Mouse (Mus musculus) lung, postnatal 0 days (tissue): ENCODE measurements around the gene Hgf. TPM values are rescaled to one million over a fixed set of nuclear protein-coding genes. Genes with fewer than 3 reads are reported as not detected.

Source experiments
- ATAC-seq: fragments of 200-750 bp; cut with Nextera tagmentation; 2 replicates; pipeline ENCODE4 v1.8.0; 2017; ENCODE audit warnings: moderate library complexity
- DNase-seq: peaks from one replicate; pipeline ENCODE4 v3.0.0-alpha.2; 2016; ENCODE audit warnings: low spot score
- H3K27ac ChIP-seq: fragments of 300-500 bp; sonication (generic); 2 replicates; pipeline ENCODE4 v1.5.1; 2014; ENCODE audit warnings: antibody characterized with exemption, mild to moderate bottlenecking, low read length, mixed read lengths
- H3K27me3 ChIP-seq: fragments of 300-500 bp; sonication (generic); replicated peaks from 2 replicates; pipeline ENCODE4 v1.6.1; 2014; ENCODE audit warnings: low read length, mixed read lengths; ENCODE audit not compliant: insufficient read depth
- H3K36me3 ChIP-seq: fragments of 300-500 bp; sonication (generic); 2 replicates; pipeline ENCODE4 v1.6.1; 2014; ENCODE audit warnings: low read length, mixed read lengths; ENCODE audit not compliant: insufficient read depth
- H3K4me1 ChIP-seq: fragments of 300-500 bp; sonication (generic); 2 replicates; pipeline ENCODE4 v1.6.1; 2014; ENCODE audit warnings: antibody characterized with exemption, low read depth, low read length, mixed read lengths; ENCODE audit not compliant: insufficient read depth
- H3K4me2 ChIP-seq: fragments of 300-500 bp; sonication (generic); replicated peaks from 2 replicates; pipeline ENCODE4 v1.6.1; 2014; ENCODE audit warnings: low read depth, mild to moderate bottlenecking, low read length, moderate library complexity, mixed read lengths
- H3K4me3 ChIP-seq: fragments of 300-500 bp; sonication (generic); 2 replicates; pipeline ENCODE4 v1.5.1; 2014; ENCODE audit warnings: low read depth, low read length
- H3K9ac ChIP-seq: fragments of 300-500 bp; sonication (generic); replicated peaks from 2 replicates; pipeline ENCODE4 v1.6.1; 2014; ENCODE audit warnings: low read depth, mild to moderate bottlenecking
- H3K9me3 ChIP-seq: fragments of 300-500 bp; sonication (generic); 2 replicates; pipeline ENCODE4 v1.6.1; 2016; ENCODE audit warnings: low read length, mixed read lengths
- CTCF ChIP-seq: IDR thresholded peaks from 2 replicates; pipeline ENCODE4 v1.5.1; 2016; ENCODE audit warnings: antibody characterized with exemption, mild to moderate bottlenecking
- EP300 ChIP-seq: IDR thresholded peaks from 2 replicates; pipeline ENCODE4 v1.6.1; 2016; ENCODE audit warnings: antibody characterized with exemption, mild to moderate bottlenecking, control low read depth
- WGBS: fragments of 180-500 bp; shearing (Covaris S2); extraction: QIAGEN DNeasy Blood & Tissue Kit; methylation state at CpG from one replicate; pipeline ENCODE4 v1.1.7; 2014; 5-methylcytosine and 5-hydroxymethylcytosine counted together
- polyA plus RNA-seq: library from polyadenylated mRNA; unstranded; fragments of >200 nt; fragmentation: Nextera tagmentation; extraction: Ambion mirVana; gene quantifications from 2 replicates; pipeline ENCODE4 v1.2.1, GENCODE M21; 2015

Hgf gene
- polyA plus RNA-seq, 1 experiment from 2014 or later: 2.1 TPM

GRCm38 (mm10) chr5:16552647-16553046, 648 bp upstream of the Hgf start:
- H3K27me3 ChIP-seq: no peaks in the 10 kb centered on the region
- H3K4me2 ChIP-seq: no peak overlapping the region; the same call in 1 of the 2 replicates
- DNase-seq (no peak), ATAC-seq (no peak)
- no peaks in the 10 kb centered on the region for H3K4me1 ChIP-seq
- H3K9me3 ChIP-seq: no peaks in the 10 kb centered on the region
- H3K27ac ChIP-seq: no peak overlapping the region
- 52% methylated on average over 4 of the region's 4 CpGs for WGBS
- H3K4me3 ChIP-seq: 0 out of 2 replicates have a peak overlapping the region, but pooled peaks have one; percentile 30
- no peak for TF ChIP-seq CTCF
- TF ChIP-seq EP300: no peak
- H3K9ac ChIP-seq: no peak overlapping the region
- H3K36me3 ChIP-seq: no peaks in the 10 kb centered on the region

GRCm38 (mm10) chr5:16560247-16560646, 7.0 kb downstream of the Hgf start:
- Histone ChIP-seq H3K4me1 (no peaks in the 10 kb centered on the region), H3K9ac (no peak overlapping the region), H3K36me3 (no peaks in the 10 kb centered on the region), H3K9me3 (no peaks in the 10 kb centered on the region), H3K27me3 (no peaks in the 10 kb centered on the region), H3K4me3 (no peak overlapping the region), H3K27ac (no peak overlapping the region), H3K4me2 (no peak overlapping the region)
- TF ChIP-seq EP300: no peak
- no peak for TF ChIP-seq CTCF
- ATAC-seq (no peak), DNase-seq (no peak)
- WGBS: 93% methylated on average over 3 of the region's 3 CpGs

GRCm38 (mm10) chr5:16568997-16569396, 15.7 kb downstream of the Hgf start:
- no peak overlapping the region for H3K4me2 ChIP-seq
- ATAC-seq (no peak), DNase-seq (peak; percentile 42)
- no peaks in the 10 kb centered on the region for H3K4me1 ChIP-seq
- H3K4me3 ChIP-seq: no peak overlapping the region
- no peaks in the 10 kb centered on the region for H3K9me3 ChIP-seq
- H3K27me3 ChIP-seq: no peaks in the 10 kb centered on the region
- no peak overlapping the region for H3K9ac ChIP-seq
- TF ChIP-seq EP300 (no peak), CTCF (no peak)
- WGBS: 62% methylated on average over 4 of the region's 4 CpGs
- no peak overlapping the region for H3K27ac ChIP-seq
- H3K36me3 ChIP-seq: no peaks in the 10 kb centered on the region

GRCm38 (mm10) chr5:16577882-16578742, 24.8 kb downstream of the Hgf start:
- no peaks in the 10 kb centered on the region for H3K4me1 ChIP-seq
- DNase-seq: no peak
- no peaks in the 10 kb centered on the region for H3K27me3 ChIP-seq
- H3K9me3 ChIP-seq: no peaks in the 10 kb centered on the region
- WGBS: 67% methylated on average over 14 of the region's 14 CpGs
- H3K9ac ChIP-seq: no peak overlapping the region
- ATAC-seq: no peak
- no peak overlapping the region for H3K27ac ChIP-seq
- no peak for TF ChIP-seq EP300
- no peak for TF ChIP-seq CTCF
- H3K4me3 ChIP-seq: no peak overlapping the region
- no peaks in the 10 kb centered on the region for H3K36me3 ChIP-seq
- no peak overlapping the region for H3K4me2 ChIP-seq

GRCm38 (mm10) chr5:16595699-16596098, 42.4 kb downstream of the Hgf start:
- Histone ChIP-seq H3K27me3 (no peaks in the 10 kb centered on the region), H3K9me3 (no peaks in the 10 kb centered on the region), H3K4me1 (no peaks in the 10 kb centered on the region), H3K4me2 (no peak overlapping the region), H3K27ac (no peak overlapping the region), H3K36me3 (no peaks in the 10 kb centered on the region), H3K4me3 (no peak overlapping the region), H3K9ac (no peak overlapping the region)
- no peak for DNase-seq
- WGBS: 83% methylated on average over 4 of the region's 4 CpGs
- no peak for TF ChIP-seq CTCF
- TF ChIP-seq EP300: no peak
- no peak for ATAC-seq

- no peak for ATAC-seq
- TF ChIP-seq EP300: no peak
- TF ChIP-seq CTCF: no peak
- WGBS: 53% methylated on average over 6 of the region's 6 CpGs
Measured at GRCm38 (mm10) chr5:16597996-16598395, 44.7 kb downstream of the Hgf start.

More at GRCm38 (mm10) chr5:16597996-16598395, 44.7 kb downstream of the Hgf start:
- Histone ChIP-seq H3K9ac (no peak overlapping the region), H3K4me2 (no peak overlapping the region), H3K4me3 (no peak overlapping the region), H3K27me3 (no peaks in the 10 kb centered on the region), H3K9me3 (no peaks in the 10 kb centered on the region), H3K27ac (no peak overlapping the region), H3K36me3 (no peaks in the 10 kb centered on the region), H3K4me1 (no peaks in the 10 kb centered on the region)
- DNase-seq: no peak
